Mouse (Mus musculus): ENCODE results near the gene Cdh23. TPM values are rescaled to one million over a fixed set of nuclear protein-coding genes. Genes with fewer than 3 reads are reported as not detected.
A peak's percentile ranks its signal among the peaks of the same experiment; 100 is the strongest.

Cdh23 gene
- polyA plus RNA-seq, 1 experiment from 2014 or later = 1.1 TPM

DNA sequence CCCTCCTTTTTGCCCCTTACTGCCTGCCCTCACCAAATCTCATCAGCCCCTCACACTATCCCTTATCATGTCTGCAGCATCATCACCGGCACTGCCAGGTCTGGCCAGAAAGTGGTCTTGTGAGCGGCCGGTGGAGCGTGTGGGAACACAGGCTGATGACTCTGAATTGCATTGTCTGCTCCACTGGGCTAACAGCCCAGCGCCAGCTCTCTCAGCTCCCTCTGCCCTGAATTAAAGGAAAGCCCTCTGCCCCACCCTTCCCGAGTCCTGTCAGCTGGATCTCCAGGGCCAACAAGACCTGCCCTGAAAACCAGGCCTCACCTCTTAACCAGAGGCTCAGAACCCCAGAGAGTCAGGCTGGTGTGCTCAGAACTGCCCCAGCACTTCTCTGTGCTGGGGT is 201.2 kb downstream of the Cdh23 start:
- WGBS = 4% methylated on average over 6 of the region's 6 CpGs
- Histone ChIP-seq H3K36me3 (ENCODE audit: poor library complexity, severe bottlenecking) (no peaks in the 10 kb centered on the region), H3K27me3 (no peaks in the 10 kb centered on the region), H3K4me2 (no peak overlapping the region), H3K4me3 (no peak overlapping the region), H3K4me1 (peaks cover 6% of the 10 kb centered on the region; the same call in 1 of the 2 replicates), H3K27ac (no peak overlapping the region), H3K9me3 (replicated peaks) (no peaks in the 10 kb centered on the region), H3K9ac (no peak overlapping the region)
- no peak for ATAC-seq

DNA sequence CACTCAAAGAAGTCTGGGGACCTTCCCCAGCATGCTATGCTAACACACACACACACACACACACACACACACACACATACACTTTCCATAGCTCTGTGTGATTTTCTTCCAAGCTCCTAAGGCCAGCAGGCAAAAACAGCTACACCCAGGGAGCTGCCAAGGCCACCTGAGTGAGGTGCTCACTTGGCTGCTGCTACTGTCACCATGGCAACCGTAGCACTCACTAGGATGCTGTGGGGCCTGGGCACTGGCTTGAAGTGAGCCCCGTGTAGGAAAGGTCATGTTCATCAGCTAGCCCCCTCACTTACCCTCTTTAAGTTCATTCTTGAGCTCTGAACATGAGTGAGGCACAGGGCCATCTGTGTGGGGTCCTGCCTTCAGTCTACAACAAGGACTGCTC is 204.8 kb downstream of the Cdh23 start:
- H3K4me3 ChIP-seq = no peak overlapping the region
- H3K9me3 ChIP-seq (replicated peaks) = no peaks in the 10 kb centered on the region
- peaks cover 6% of the 10 kb centered on the region; the same call in 1 of the 2 replicates for H3K4me1 ChIP-seq
- H3K36me3 ChIP-seq (ENCODE audit: poor library complexity, severe bottlenecking) = no peaks in the 10 kb centered on the region
- H3K27ac ChIP-seq = no peak overlapping the region
- no peak overlapping the region for H3K4me2 ChIP-seq
- ATAC-seq = 0 out of 2 replicates have a peak, but pooled peaks have one; percentile 45
- no peaks in the 10 kb centered on the region for H3K27me3 ChIP-seq
- no peak overlapping the region for H3K9ac ChIP-seq
- 47% methylated on average over 2 of the region's 2 CpGs for WGBS

DNA sequence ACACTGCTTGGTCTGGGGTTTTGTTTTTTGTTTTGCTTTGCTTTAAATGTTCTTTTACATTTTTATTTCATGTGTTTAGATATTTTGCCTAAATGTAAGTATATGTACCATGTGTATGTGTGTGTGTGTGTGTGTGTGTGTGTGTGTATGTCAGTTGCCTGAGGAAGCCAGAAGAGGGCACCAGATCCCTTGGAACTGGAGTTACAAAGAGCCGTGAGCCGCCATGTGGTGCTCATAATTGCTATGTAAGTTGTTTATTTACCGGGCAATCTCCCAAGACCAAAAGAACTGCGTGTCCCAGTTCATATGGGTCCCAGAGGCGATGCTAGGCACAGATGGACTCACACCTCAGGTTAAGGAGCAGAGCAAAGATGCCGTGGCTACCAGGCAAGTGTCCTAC is 214.9 kb downstream of the Cdh23 start:
- Histone ChIP-seq H3K27ac (no peak overlapping the region), H3K4me1 (no peaks in the 10 kb centered on the region), H3K27me3 (0 out of 2 replicates have a peak, but pooled peaks cover 7% of the 10 kb centered on the region), H3K4me2 (no peak overlapping the region), H3K4me3 (no peak overlapping the region), H3K36me3 (ENCODE audit: poor library complexity, severe bottlenecking) (no peaks in the 10 kb centered on the region), H3K9me3 (replicated peaks) (no peaks in the 10 kb centered on the region; the same call in 1 of the 2 replicates), H3K9ac (no peak overlapping the region)
- ATAC-seq = no peak
- 92% methylated on average over 6 of the region's 6 CpGs for WGBS

DNA sequence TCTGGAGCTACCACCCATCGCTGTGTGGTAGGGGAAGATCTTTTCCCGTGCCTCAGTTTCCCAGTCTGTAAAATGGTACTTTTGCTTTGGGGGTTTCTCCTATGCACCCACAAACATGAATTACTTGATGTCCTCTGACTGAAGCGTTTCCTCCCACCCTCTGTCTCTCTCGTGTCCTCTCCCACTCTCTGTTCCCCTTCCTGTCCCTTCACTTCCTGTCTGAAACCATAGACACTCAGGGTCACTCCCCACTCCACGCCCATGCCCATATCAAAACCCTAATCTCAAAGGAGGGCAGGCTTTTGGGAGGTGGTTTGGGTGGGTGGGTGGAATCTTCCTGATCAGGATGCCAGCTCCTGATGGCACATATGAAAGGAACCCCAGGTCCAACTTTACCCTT is 221.7 kb downstream of the Cdh23 start:
- 0 out of 2 replicates have a peak, but pooled peaks cover 11% of the 10 kb centered on the region for H3K27me3 ChIP-seq
- H3K4me1 ChIP-seq = peaks cover 16% of the 10 kb centered on the region
- H3K9ac ChIP-seq = no peak overlapping the region
- ATAC-seq = no peak
- H3K36me3 ChIP-seq (ENCODE audit: poor library complexity, severe bottlenecking) = no peaks in the 10 kb centered on the region
- no peak overlapping the region for H3K27ac ChIP-seq
- H3K9me3 ChIP-seq (replicated peaks) = no peaks in the 10 kb centered on the region
- no peak overlapping the region for H3K4me3 ChIP-seq
- no peak overlapping the region for H3K4me2 ChIP-seq
- 77% methylated on average over 5 of the region's 5 CpGs for WGBS

DNA sequence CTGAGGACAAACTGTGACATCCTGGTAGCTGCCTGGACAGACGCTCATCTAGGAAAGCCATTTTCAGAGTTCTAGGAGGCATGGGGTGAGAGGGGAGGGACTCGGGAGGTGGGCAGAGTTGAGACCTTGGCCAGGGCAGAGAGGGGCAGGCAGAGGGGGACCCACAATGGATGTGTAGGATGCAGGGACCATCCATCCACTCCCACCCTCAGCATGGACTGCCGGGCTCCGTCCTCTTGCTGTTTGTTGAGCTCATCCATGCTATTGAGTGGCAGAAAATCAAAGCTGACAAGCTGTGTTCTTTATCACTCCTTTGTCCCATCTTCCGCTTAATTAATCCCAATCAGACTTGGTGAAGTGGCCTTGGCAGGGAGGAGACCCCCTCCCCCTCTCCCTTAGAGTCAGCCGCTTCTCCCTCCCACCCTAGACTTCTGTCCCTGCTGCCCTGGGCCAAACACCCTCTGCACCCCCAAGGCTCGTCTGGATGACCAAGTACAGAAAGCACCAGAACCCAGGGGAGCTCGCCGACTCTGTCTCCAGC is 222.4 kb downstream of the Cdh23 start:
- no peak overlapping the region for H3K27ac ChIP-seq
- H3K27me3 ChIP-seq = 0 out of 2 replicates have a peak, but pooled peaks cover 11% of the 10 kb centered on the region
- ATAC-seq = no peak
- no peaks in the 10 kb centered on the region for H3K36me3 ChIP-seq (ENCODE audit: poor library complexity, severe bottlenecking)
- H3K4me3 ChIP-seq = no peak overlapping the region
- no peaks in the 10 kb centered on the region for H3K9me3 ChIP-seq (replicated peaks)
- H3K4me2 ChIP-seq = peak overlapping the region; percentile 16; the same call in 1 of the 2 replicates
- H3K4me1 ChIP-seq = peaks cover 16% of the 10 kb centered on the region
- H3K9ac ChIP-seq = no peak overlapping the region
- 12% methylated on average over 9 of the region's 9 CpGs for WGBS

DNA sequence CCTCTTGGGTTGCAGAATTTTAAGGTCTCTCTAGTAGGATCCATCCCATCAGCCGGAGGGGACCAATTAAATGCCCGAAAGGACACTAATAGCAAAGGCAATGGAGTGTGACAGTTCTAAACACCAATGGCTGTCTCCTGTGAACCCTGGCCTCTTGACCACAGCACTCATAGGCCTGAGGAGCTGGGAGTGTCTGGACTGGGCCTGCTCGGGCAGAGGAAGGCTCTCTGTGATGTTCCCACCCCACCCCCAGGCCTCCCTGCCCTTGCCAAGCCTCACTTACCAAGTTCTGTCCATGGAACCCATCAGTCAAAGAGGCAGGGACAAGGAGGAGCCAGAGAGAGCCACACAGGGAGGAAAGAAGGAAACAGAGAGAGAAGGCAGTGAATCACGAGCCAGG is 228.5 kb downstream of the Cdh23 start:
- Histone ChIP-seq H3K4me1 (0 out of 2 replicates have a peak, but pooled peaks cover 6% of the 10 kb centered on the region), H3K27ac (no peak overlapping the region), H3K27me3 (no peaks in the 10 kb centered on the region), H3K4me3 (no peak overlapping the region), H3K9ac (no peak overlapping the region), H3K4me2 (no peak overlapping the region), H3K9me3 (replicated peaks) (no peaks in the 10 kb centered on the region), H3K36me3 (ENCODE audit: poor library complexity, severe bottlenecking) (no peaks in the 10 kb centered on the region)
- 40% methylated on average over 4 of the region's 4 CpGs for WGBS
- ATAC-seq = no peak

DNA sequence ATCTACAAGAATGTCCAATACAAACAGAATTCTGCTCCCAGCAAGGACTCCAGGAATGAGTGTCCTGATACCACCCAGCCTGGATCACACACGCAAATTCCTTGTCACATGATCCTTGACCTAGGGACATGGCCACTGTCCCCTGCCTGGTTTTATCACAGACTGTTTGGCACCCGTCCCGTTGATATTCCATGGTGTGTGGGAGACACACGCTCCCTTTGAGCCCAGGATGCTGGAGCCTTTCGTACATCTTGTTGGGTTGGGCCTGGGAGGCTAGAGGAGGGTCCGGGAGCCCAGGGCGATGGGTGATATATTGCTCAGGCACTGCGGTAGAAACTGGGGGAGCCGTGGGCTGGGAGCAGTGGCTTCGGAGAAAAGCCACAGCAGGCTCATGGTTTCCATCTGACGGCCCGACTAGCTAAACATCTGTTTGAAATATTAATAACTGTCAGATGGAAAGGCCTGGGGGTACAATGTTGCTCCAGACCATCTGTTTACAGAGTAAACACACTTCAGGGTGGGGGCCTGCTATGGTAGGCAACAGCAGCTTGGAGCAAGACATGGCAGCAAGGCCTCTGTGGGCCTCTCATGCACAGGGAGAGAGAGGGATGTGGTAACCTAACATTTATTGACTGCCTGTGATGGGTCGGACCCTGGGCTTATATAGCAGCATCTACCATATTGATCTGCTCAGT is 232.2 kb downstream of the Cdh23 start:
- no peaks in the 10 kb centered on the region for H3K36me3 ChIP-seq (ENCODE audit: poor library complexity, severe bottlenecking)
- 93% methylated on average over 13 of the region's 13 CpGs for WGBS
- no peak overlapping the region for H3K27ac ChIP-seq
- H3K4me2 ChIP-seq = no peak overlapping the region
- H3K4me3 ChIP-seq = no peak overlapping the region
- H3K9me3 ChIP-seq (replicated peaks) = no peaks in the 10 kb centered on the region; the same call in 1 of the 2 replicates
- H3K9ac ChIP-seq = no peak overlapping the region
- no peaks in the 10 kb centered on the region for H3K27me3 ChIP-seq
- no peak for ATAC-seq
- no peaks in the 10 kb centered on the region for H3K4me1 ChIP-seq

DNA sequence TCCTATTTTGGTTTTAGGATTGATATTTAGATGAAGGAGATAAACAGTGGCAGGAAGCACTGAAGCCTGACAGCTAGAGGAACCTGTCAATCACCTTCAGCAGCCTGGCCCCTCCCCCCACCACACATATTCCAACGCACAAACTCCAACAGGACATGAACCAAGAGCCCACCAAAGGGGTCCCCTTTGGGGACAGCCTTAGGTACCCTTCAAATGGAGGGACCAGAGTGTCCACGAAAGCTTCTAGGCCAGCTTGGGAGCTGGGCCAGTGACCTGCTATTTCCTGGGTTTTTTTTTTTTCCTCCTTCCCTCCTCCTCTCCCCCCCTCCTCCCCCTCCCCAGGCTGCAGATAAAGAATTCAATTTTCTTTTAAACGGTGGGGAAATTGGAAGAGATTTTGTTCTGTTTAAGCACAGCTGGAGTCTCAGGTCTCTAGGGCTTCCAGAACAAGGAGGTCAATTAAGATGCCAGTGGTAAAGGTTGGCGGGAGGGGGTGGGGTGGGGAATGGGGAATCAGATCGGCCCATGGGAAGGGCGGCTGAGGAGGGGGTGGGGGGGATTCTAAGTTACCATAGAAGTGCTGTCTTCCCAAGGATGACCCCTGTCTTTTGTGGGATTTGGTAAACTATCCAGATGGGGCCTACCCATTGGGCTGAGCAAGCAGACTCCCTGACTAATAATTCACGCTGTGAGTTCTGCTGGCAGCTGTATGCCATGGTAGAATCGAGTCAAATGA is 239.5 kb downstream of the Cdh23 start:
- Histone ChIP-seq H3K4me3 (no peak overlapping the region), H3K36me3 (ENCODE audit: poor library complexity, severe bottlenecking) (no peaks in the 10 kb centered on the region), H3K9ac (no peak overlapping the region), H3K27ac (no peak overlapping the region; the same call in 1 of the 2 replicates), H3K4me1 (0 out of 2 replicates have a peak, but pooled peaks cover 3% of the 10 kb centered on the region), H3K4me2 (no peak overlapping the region), H3K9me3 (replicated peaks) (no peaks in the 10 kb centered on the region; the same call in 1 of the 2 replicates), H3K27me3 (no peaks in the 10 kb centered on the region)
- 7% methylated on average over 8 of the region's 8 CpGs for WGBS
- no peak for ATAC-seq

DNA sequence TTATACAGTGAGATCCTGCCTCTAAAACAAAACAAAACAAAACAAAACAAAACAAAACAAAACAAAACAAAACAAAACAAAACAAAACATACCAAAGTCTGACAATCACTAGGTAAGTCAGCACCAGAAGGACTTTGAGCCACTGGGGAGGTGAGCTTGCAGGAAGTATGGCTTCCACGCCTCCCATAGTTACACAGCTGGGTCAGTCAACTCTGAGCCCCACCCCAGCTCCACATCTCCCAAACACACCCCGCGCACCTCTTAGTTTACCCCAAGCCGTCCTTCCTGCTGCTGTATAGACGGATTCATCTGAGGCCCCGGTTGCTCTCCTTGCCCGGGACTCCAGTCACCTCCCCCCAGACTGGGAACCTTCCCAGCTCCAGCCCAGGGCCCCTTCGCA is 241.1 kb downstream of the Cdh23 start:
- no peak overlapping the region for H3K9ac ChIP-seq
- no peak for ATAC-seq
- no peaks in the 10 kb centered on the region for H3K36me3 ChIP-seq (ENCODE audit: poor library complexity, severe bottlenecking)
- 78% methylated on average over 8 of the region's 8 CpGs for WGBS
- no peak overlapping the region for H3K4me3 ChIP-seq
- H3K27ac ChIP-seq = no peak overlapping the region
- H3K27me3 ChIP-seq = no peaks in the 10 kb centered on the region
- no peak overlapping the region for H3K4me2 ChIP-seq
- H3K4me1 ChIP-seq = 0 out of 2 replicates have a peak, but pooled peaks cover 3% of the 10 kb centered on the region
- no peaks in the 10 kb centered on the region; the same call in 1 of the 2 replicates for H3K9me3 ChIP-seq (replicated peaks)

DNA sequence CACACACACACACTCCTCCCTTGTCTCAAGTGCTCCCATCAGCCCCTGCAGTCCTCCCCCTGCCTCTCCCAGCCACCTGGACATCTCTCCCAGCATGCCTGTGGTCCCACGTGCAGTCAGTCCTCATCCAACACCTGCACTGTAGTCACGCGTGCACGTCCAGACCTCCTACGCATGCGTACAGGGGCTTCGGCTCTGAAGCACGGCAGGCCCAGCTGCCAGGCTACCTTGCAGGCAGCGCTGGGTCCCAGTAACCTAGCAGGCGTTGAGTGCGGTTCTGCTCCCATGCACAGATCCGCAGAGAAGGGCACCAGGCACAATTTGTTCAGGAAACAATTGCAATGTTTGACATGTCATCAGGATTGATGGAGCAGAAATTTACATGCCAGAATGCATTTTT is 249.1 kb downstream of the Cdh23 start:
- H3K4me3 ChIP-seq = no peak overlapping the region
- H3K27me3 ChIP-seq = peaks cover 3% of the 10 kb centered on the region; the same call in 1 of the 2 replicates
- H3K4me1 ChIP-seq = no peaks in the 10 kb centered on the region
- no peak overlapping the region for H3K4me2 ChIP-seq
- H3K27ac ChIP-seq = no peak overlapping the region
- WGBS = 87% methylated on average over 12 of the region's 12 CpGs
- no peak for ATAC-seq
- no peaks in the 10 kb centered on the region for H3K9me3 ChIP-seq (replicated peaks)
- H3K36me3 ChIP-seq (ENCODE audit: poor library complexity, severe bottlenecking) = no peaks in the 10 kb centered on the region
- no peak overlapping the region for H3K9ac ChIP-seq

DNA sequence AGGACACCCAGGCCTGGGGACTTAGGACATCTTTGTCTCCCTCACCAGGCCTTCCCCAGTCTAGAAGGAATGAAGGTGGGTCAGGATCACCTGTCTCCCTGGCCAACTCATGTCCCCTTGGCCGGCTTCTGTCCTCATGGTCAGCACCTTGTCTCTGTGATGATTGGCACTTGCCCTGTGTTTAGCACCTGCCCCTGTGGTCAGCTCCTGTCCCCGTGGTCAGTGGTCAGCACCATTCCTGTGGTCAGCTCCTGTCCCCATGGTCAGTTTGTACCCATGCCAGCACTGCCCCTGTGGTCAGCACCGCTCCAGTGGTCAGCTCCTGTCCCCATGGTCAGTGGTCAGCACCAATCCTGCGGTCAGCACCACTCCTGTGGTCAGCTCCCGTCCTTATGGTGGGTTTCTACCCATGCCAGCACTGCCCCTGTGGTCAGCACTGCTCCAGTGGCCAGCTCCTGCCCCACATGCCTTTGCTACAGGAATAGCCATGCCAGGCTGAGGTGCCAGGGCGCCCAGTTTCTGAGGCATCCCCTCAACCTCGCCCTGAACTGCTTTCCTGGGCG is 251.2 kb downstream of the Cdh23 start:
- H3K4me1 ChIP-seq = no peaks in the 10 kb centered on the region
- no peaks in the 10 kb centered on the region for H3K9me3 ChIP-seq (replicated peaks)
- H3K27me3 ChIP-seq = peaks cover 3% of the 10 kb centered on the region; the same call in 1 of the 2 replicates
- no peak overlapping the region for H3K4me3 ChIP-seq
- no peak overlapping the region for H3K4me2 ChIP-seq
- no peak overlapping the region for H3K27ac ChIP-seq
- no peaks in the 10 kb centered on the region for H3K36me3 ChIP-seq (ENCODE audit: poor library complexity, severe bottlenecking)
- WGBS = 57% methylated on average over 8 of the region's 8 CpGs
- no peak overlapping the region for H3K9ac ChIP-seq
- ATAC-seq = no peak

DNA sequence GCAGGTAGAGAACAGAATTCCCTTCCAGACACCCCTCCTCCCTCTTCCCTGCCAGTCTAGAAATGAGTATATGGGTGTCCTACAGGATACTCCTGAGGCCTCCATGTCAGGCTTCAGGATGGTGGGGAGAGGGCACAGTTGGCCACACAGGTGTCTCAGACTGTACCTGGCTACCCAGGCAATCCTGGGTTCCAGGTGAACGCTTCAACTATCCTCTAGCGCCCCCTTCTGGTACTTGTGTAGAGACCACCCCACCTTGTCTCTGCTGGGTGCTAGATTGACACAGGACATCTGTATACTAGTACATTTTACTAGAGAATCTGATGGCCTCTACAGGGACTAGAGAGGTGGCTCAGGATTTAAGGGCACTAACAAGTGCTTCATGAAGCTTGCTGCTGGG is 253.2 kb downstream of the Cdh23 start:
- WGBS = 13% methylated on average over 2 of the region's 2 CpGs
- Histone ChIP-seq H3K27ac (no peak overlapping the region), H3K4me1 (no peaks in the 10 kb centered on the region), H3K4me3 (no peak overlapping the region), H3K27me3 (peaks cover 3% of the 10 kb centered on the region; the same call in 1 of the 2 replicates), H3K36me3 (ENCODE audit: poor library complexity, severe bottlenecking) (no peaks in the 10 kb centered on the region), H3K4me2 (no peak overlapping the region), H3K9ac (no peak overlapping the region), H3K9me3 (replicated peaks) (no peaks in the 10 kb centered on the region)
- ATAC-seq = no peak
